Mouse (Mus musculus) forebrain, embryonic 10.5 days (tissue): ENCODE measurements at regions not wholly inside any gene's neighbourhood (a gene's known extent, or its start where the extent isn't known, plus 50 kb on each side); places are given as distances from the start of the nearest gene placed in this dataset. TPM values are rescaled to one million over a fixed set of nuclear protein-coding genes. Genes with fewer than 3 reads are reported as not detected.

Source experiments
- DNase-seq: peaks from one replicate; pipeline ENCODE4 v3.0.0-alpha.2; 2017; ENCODE audit warnings: low spot score; ENCODE audit errors: extremely low spot score
- H3K27ac ChIP-seq: fragments of 300-500 bp; sonication (generic); 2 replicates; pipeline ENCODE4 v1.5.1; 2016; ENCODE audit warnings: mild to moderate bottlenecking
- H3K27me3 ChIP-seq: fragments of 300-500 bp; sonication (generic); 2 replicates; pipeline ENCODE4 v1.6.1; 2016; ENCODE audit warnings: mild to moderate bottlenecking; ENCODE audit not compliant: poor library complexity, severe bottlenecking
- H3K36me3 ChIP-seq: fragments of 300-500 bp; sonication (generic); replicated peaks from 2 replicates; pipeline ENCODE4 v1.6.1; 2016; ENCODE audit warnings: mild to moderate bottlenecking, moderate library complexity
- H3K4me1 ChIP-seq: fragments of 300-500 bp; sonication (generic); 2 replicates; pipeline ENCODE4 v1.6.1; 2016
- H3K4me3 ChIP-seq: fragments of 300-500 bp; sonication (generic); 2 replicates; pipeline ENCODE4 v1.5.1; 2016; ENCODE audit warnings: mild to moderate bottlenecking, moderate library complexity
- H3K9me3 ChIP-seq: fragments of 300-500 bp; sonication (generic); 2 replicates; pipeline ENCODE4 v1.6.1; 2016; ENCODE audit warnings: mild to moderate bottlenecking, moderate library complexity
- WGBS: fragments of 180-500 bp; shearing (Covaris S2); methylation state at CpG from one replicate; pipeline ENCODE4 v1.1.7; 2016; 5-methylcytosine and 5-hydroxymethylcytosine counted together
- microRNA counts: library from miRNA; unstranded; fragments of <30 nt; microRNA quantifications from one replicate; lab custom pipeline; 2017
- microRNA-seq: library from miRNA; unstranded; fragments of <30 nt; microRNA quantifications from one replicate; pipeline ENCODE4, GENCODE M21; 2017

DNA sequence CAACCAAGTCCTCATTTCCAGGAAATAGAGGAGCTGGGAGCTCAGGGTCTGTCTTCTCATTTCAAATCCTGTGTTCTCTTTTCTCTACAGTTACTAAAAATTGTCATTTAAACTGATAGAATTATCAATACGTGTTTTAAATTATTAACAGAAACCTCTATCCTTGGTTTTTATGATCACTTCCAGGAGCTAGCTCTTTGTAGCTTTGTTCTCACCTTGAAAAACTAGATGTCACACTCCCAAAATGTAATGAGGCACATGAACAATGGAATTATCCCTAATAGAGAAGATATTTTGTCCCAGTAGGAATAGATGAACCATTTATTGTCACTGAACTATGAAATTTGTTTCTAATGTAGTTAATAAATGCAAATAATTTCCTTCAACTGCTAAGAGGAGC is 60.0 kb upstream of the Fam216b start:
- no peak for DNase-seq
- 88% methylated on average over 1 of the region's 1 CpGs for WGBS

GRCm38 (mm10) chr14:78143751-78144150 is 54.9 kb upstream of the Fam216b start:
- no peaks in the 10 kb centered on the region for H3K36me3 ChIP-seq
- no peak for DNase-seq
- no peaks in the 10 kb centered on the region for H3K4me1 ChIP-seq
- H3K27me3 ChIP-seq = no peaks in the 10 kb centered on the region
- no peak overlapping the region for H3K4me3 ChIP-seq
- 52% methylated on average over 4 of the region's 4 CpGs for WGBS
- no peak overlapping the region for H3K27ac ChIP-seq
- peaks cover 10% of the 10 kb centered on the region; the same call in 1 of the 2 replicates for H3K9me3 ChIP-seq

More for the DNA sequence above, 60.0 kb upstream of the Fam216b start:
- no peaks in the 10 kb centered on the region for H3K36me3 ChIP-seq
- H3K27ac ChIP-seq = no peak overlapping the region
- no peaks in the 10 kb centered on the region for H3K27me3 ChIP-seq
- H3K4me1 ChIP-seq = no peaks in the 10 kb centered on the region
- H3K4me3 ChIP-seq = no peak overlapping the region
- H3K9me3 ChIP-seq = peaks cover 10% of the 10 kb centered on the region; the same call in 1 of the 2 replicates

MicroRNAs in the stretch of these regions (microRNA counts, 519-probe panel; counts per million panel counts)
- microRNA mmu-miR-1971 (lab: Ali Mortazavi, UCI) = 341 counts per million, percentile 65 among the panel's probes with 10 or more counts

Small RNA genes lying in the stretch of these regions (microRNA-seq; reads per million reads assigned to microRNA genes)
- gene Mir1971 = not detected
